In the genomic region with DNA sequence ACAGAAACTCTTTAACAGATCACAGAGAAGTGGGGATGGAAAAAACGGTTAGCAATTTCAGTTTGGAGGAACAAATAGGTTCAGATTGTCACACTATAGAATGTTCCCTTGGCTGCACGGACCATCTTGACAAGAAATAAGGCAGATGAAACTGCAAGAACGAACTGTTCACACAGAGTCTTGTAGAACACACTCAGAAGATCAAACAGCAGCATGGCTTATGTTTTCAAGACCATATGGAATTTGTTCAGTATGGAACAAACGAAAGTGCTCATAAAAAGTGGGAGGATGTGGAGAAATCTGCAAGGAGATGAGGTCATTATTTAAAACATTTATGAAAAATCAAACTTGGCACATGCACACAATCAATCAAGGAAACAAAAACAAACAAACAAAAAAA, we compare ENCODE assay signal across 21 mouse cellular contexts. TPM values are rescaled to one million over a fixed set of nuclear protein-coding genes. Genes with fewer than 3 reads are reported as not detected.
DNase-seq lines count a peak whose midpoint lies in the region; ATAC-seq and TF ChIP-seq lines count a peak whose summit lies in the region.
"Had no signal": no experiment of that assay in that cellular context is flagged by ENCODE, and none has a peak within 500 bp of the region (broad histone marks: within the 10 kb centered on the region; RNA-seq: fewer than 3 reads in every experiment).

No protein-coding gene starts in this region.

- H3K36me3 ChIP-seq in heart, embryonic 10.5 days, result no peaks in the 10 kb centered on the region
- H3K36me3 ChIP-seq in kidney, postnatal 0 days (ENCODE audit: insufficient read depth, low read length), result no peaks in the 10 kb centered on the region
- H3K36me3 ChIP-seq in embryonic facial prominence, embryonic 13.5 days, result no peaks in the 10 kb centered on the region
- no peaks in the 10 kb centered on the region for H3K36me3 ChIP-seq in limb, embryonic 15.5 days
- H3K36me3 ChIP-seq: midbrain, embryonic 12.5 days had no signal

- H3K9ac ChIP-seq in kidney, postnatal 0 days (ENCODE audit: low read depth, low read length), result no peak overlapping the region
- no peak overlapping the region for H3K9ac ChIP-seq in embryonic facial prominence, embryonic 13.5 days
- no peak overlapping the region for H3K9ac ChIP-seq in limb, embryonic 15.5 days
- H3K9ac ChIP-seq: forebrain, embryonic 13.5 days; hindbrain, embryonic 14.5 days; midbrain, embryonic 12.5 days had no signal

- peaks cover 8% of the 10 kb centered on the region for H3K4me1 ChIP-seq in heart, embryonic 10.5 days
- H3K4me1 ChIP-seq in kidney, postnatal 0 days (replicated peaks; ENCODE audit: insufficient read depth, low read length), result no peaks in the 10 kb centered on the region
- H3K4me1 ChIP-seq in embryonic facial prominence, embryonic 13.5 days, result peaks cover 12% of the 10 kb centered on the region
- H3K4me1 ChIP-seq in limb, embryonic 15.5 days, result 0 out of 2 replicates have a peak, but pooled peaks cover 5% of the 10 kb centered on the region
- H3K4me1 ChIP-seq: forebrain, embryonic 13.5 days; midbrain, embryonic 12.5 days had no signal

- 65% methylated on average over 4 of the region's 4 CpGs for WGBS in heart, embryonic 10.5 days
- 52% methylated on average over 4 of the region's 4 CpGs for WGBS in kidney, postnatal 0 days
- 32% methylated on average over 4 of the region's 4 CpGs for WGBS in embryonic facial prominence, embryonic 13.5 days
- 34% methylated on average over 4 of the region's 4 CpGs for WGBS in limb, embryonic 15.5 days

- DNase-seq in heart, embryonic 10.5 days (ENCODE audit: low spot score), result no peak
- no peak for DNase-seq in heart, postnatal 14 days
- DNase-seq in kidney, postnatal 0 days (ENCODE audit: low spot score), result peak; percentile 50
- DNase-seq in kidney, postnatal 4 days, result no peak
- DNase-seq in neural tube, embryonic 10.5 days (ENCODE audit: extremely low spot score, low spot score), result no peak
- no peak for DNase-seq in liver
- DNase-seq: cerebellum, postnatal 14 days; kidney, adult 8-10 months; lung, adult 18-20 months; lung, postnatal 4 days; right cerebral cortex, adult 18-20 months; spleen, adult 18-20 months; thymus, postnatal 36 days had no signal

- 0 out of 2 replicates have a peak overlapping the region, but pooled peaks have one; percentile 17 for H3K27ac ChIP-seq in heart, embryonic 10.5 days
- H3K27ac ChIP-seq in kidney, postnatal 0 days, result no peak overlapping the region
- H3K27ac ChIP-seq in embryonic facial prominence, embryonic 13.5 days, result peak overlapping the region; percentile 78
- peak overlapping the region; percentile 67 for H3K27ac ChIP-seq in limb, embryonic 15.5 days
- H3K27ac ChIP-seq: forebrain, embryonic 13.5 days; hindbrain, embryonic 14.5 days; midbrain, embryonic 12.5 days had no signal

- H3K27me3 ChIP-seq in heart, embryonic 10.5 days (ENCODE audit: insufficient read depth, poor library complexity, severe bottlenecking), result no peaks in the 10 kb centered on the region
- no peaks in the 10 kb centered on the region for H3K27me3 ChIP-seq in kidney, postnatal 0 days (ENCODE audit: insufficient read depth, low read length)
- no peaks in the 10 kb centered on the region for H3K27me3 ChIP-seq in embryonic facial prominence, embryonic 13.5 days
- H3K27me3 ChIP-seq in limb, embryonic 15.5 days, result no peaks in the 10 kb centered on the region

- no peaks in the 10 kb centered on the region for H3K9me3 ChIP-seq in heart, embryonic 10.5 days
- no peaks in the 10 kb centered on the region for H3K9me3 ChIP-seq in kidney, postnatal 0 days (replicated peaks; ENCODE audit: low read length)
- H3K9me3 ChIP-seq in embryonic facial prominence, embryonic 13.5 days, result no peaks in the 10 kb centered on the region
- H3K9me3 ChIP-seq in limb, embryonic 15.5 days, result no peaks in the 10 kb centered on the region
- H3K9me3 ChIP-seq: forebrain, embryonic 13.5 days; midbrain, embryonic 12.5 days had no signal

- no peak overlapping the region for H3K4me3 ChIP-seq in heart, embryonic 10.5 days
- no peak overlapping the region for H3K4me3 ChIP-seq in kidney, postnatal 0 days (replicated peaks; ENCODE audit: low read depth, low read length)
- no peak overlapping the region for H3K4me3 ChIP-seq in embryonic facial prominence, embryonic 13.5 days
- H3K4me3 ChIP-seq in limb, embryonic 15.5 days, result no peak overlapping the region
- H3K4me3 ChIP-seq: forebrain, embryonic 13.5 days; midbrain, embryonic 12.5 days had no signal

- no peak for ATAC-seq in kidney, postnatal 0 days (replicated peaks; ENCODE audit: low FRiP score, low read depth)
- ATAC-seq in embryonic facial prominence, embryonic 13.5 days (ENCODE audit: insufficient number of reproducible peaks, insufficient read depth, low FRiP score, low TSS enrichment, low read depth), result no peak
- ATAC-seq in limb, embryonic 15.5 days (ENCODE audit: insufficient number of reproducible peaks, low FRiP score, low TSS enrichment, low read depth), result no peak
- ATAC-seq: forebrain, embryonic 13.5 days; Patski had no signal

- TF ChIP-seq CTCF in kidney, postnatal 0 days (IDR thresholded peaks at IDR 0.05; ENCODE audit: low read depth), result no peak

- intact Hi-C loops in heart, postnatal 14 days (cut with DNase I), result no loop called here

- H3K4me2 ChIP-seq in kidney, postnatal 0 days (ENCODE audit: low read length), result no peak overlapping the region
- no peak overlapping the region for H3K4me2 ChIP-seq in embryonic facial prominence, embryonic 13.5 days
- H3K4me2 ChIP-seq in limb, embryonic 15.5 days, result no peak overlapping the region
- H3K4me2 ChIP-seq: forebrain, embryonic 13.5 days; heart, embryonic 11.5 days; hindbrain, embryonic 14.5 days; midbrain, embryonic 12.5 days had no signal

RNA-seq across cellular contexts. Expression of a gene that starts 58.2 kb away (rescaled TPM):
- polyA plus RNA-seq in heart, embryonic 10.5 days (2016; fragmentation: Nextera tagmentation; extraction: Ambion mirVana), result 143 and 358 TPM in 2 replicates
- 10 to 100 TPM; 14.0 to 14.3 TPM for total RNA-seq in heart, postnatal 14 days (2021)
- 449 and 471 TPM in 2 replicates for polyA plus RNA-seq in kidney, postnatal 0 days (2015; fragmentation: Nextera tagmentation; extraction: Ambion mirVana)
- 731 and 758 TPM in 2 replicates for polyA plus RNA-seq in embryonic facial prominence, embryonic 13.5 days (2015; fragmentation: Nextera tagmentation; extraction: Ambion mirVana)
- 592 and 623 TPM in 2 replicates for polyA plus RNA-seq in limb, embryonic 15.5 days (2015; fragmentation: Nextera tagmentation; extraction: Ambion mirVana)
- total RNA-seq: neutrophil, adult 5-6 weeks had no signal
- polyA plus RNA-seq: Patski had no signal
